Mouse (Mus musculus): ENCODE measurements at regions not wholly inside any gene's neighbourhood (a gene's known extent, or its start where the extent isn't known, plus 50 kb on each side); places are given as distances from the start of the nearest gene placed in this dataset. TPM values are rescaled to one million over a fixed set of nuclear protein-coding genes. Genes with fewer than 3 reads are reported as not detected.
"Not testable (repeated sequence)": the region's sequence is repeated elsewhere in the genome, so short reads cannot be mapped to it uniquely, and the experiment has no call there.

DNA sequence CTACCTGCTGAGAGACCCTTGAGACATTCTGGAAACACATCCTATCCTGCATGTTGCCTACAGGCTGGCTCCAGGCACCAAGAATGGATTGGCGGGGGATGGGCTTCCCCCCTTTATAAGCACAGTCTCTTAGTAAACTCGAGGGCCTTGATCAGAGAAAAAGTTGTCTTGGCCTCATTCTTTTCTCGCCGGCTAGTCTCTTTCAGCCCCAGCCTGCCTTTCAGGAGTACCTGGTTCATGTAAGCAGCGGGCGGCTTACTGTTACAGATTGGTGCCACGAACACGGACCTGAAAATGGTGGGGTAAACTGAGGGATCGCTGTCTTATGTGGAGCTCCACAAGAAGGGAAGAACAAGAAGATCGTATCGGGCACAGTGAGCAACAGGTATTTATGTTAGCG lies 67.5 kb upstream of the Lemd2 start:
- H3K27me3 ChIP-seq; H3K27ac ChIP-seq; H3K9me3 ChIP-seq; H3K4me1 ChIP-seq; H3K36me3 ChIP-seq; H3K9ac ChIP-seq; H3K4me3 ChIP-seq; H3K4me2 ChIP-seq; ATAC-seq (ENCODE audit: borderline replicate concordance, extremely low read depth, low FRiP score, low TSS enrichment): not testable (repeated sequence)
- WGBS, result 85% methylated on average over 12 of the region's 12 CpGs

DNA sequence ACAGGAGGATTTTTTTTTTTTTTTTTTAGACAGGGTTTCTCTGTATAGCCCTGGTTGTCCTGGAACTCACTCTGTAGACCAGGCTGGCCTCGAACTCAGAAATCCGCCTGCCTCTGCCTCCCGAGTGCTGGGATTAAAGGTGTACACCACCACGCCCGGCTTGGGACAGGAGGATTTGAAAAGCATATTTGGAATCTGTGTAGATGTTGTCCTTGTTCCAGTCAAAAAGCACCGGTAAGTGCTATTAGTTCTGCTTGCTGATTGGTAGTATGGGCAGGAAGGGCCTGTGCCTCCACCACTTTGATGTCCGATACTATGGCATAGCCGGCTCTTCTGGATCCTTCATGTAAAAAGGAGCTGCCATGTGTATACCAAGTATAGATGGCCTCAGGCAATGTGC lies 66.5 kb upstream of the Lemd2 start:
- H3K9ac ChIP-seq; H3K4me2 ChIP-seq; H3K27me3 ChIP-seq; H3K27ac ChIP-seq; H3K4me3 ChIP-seq; H3K4me1 ChIP-seq; H3K9me3 ChIP-seq; ATAC-seq (ENCODE audit: borderline replicate concordance, extremely low read depth, low FRiP score, low TSS enrichment); H3K36me3 ChIP-seq: not testable (repeated sequence)
- 95% methylated on average over 8 of the region's 8 CpGs for WGBS

DNA sequence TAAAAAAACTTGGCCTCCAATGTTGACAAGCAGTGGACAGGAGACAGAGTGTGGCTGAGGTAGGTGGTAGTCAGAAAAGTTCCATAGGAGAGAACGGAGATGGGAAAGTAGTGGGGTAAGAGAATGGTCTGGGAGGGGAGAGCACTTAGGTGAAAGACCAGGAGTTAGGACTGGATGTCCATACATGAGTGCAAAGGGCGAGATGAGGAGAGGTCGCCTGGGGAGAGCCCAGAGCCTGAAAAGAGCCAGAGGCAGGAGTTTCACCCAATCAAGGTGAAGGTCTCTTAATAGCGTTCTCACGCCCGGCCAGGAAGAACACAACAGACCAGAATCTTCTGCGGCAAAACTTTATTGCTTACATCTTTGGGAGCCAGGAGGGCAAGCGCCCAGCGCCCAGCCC lies 60.3 kb upstream of the Lemd2 start:
- 89% methylated on average over 8 of the region's 9 CpGs for WGBS
- H3K36me3 ChIP-seq; H3K4me1 ChIP-seq; ATAC-seq (ENCODE audit: borderline replicate concordance, extremely low read depth, low FRiP score, low TSS enrichment); H3K27ac ChIP-seq; H3K4me3 ChIP-seq; H3K9me3 ChIP-seq; H3K4me2 ChIP-seq; H3K27me3 ChIP-seq; H3K9ac ChIP-seq: not testable (repeated sequence)

DNA sequence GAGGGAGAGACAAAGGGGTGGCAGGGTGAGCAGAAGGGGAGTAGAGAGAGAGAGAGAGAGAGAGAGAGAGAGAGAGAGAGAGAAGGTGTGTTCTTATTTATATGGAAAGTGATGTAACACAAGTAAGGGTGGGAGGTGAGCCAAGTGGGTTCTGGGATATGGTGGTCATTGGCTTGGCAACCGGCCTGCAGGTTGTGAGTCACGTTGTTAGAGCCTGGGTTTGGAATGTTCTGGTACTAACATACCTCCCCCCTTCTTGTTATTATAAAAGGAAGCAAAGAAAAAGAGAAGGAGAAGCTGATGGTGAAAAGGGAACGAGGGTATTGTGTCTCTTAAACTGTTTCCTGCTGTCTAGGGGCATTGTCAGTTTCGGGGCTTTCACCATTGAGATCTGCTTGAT lies 58.3 kb upstream of the Lemd2 start:
- Histone ChIP-seq H3K27me3 (no peaks in the 10 kb centered on the region), H3K27ac (no peak overlapping the region), H3K9ac (no peak overlapping the region), H3K9me3 (no peaks in the 10 kb centered on the region), H3K36me3 (no peaks in the 10 kb centered on the region), H3K4me2 (no peak overlapping the region), H3K4me3 (no peak overlapping the region), H3K4me1 (no peaks in the 10 kb centered on the region)
- no peak for ATAC-seq (ENCODE audit: borderline replicate concordance, extremely low read depth, low FRiP score, low TSS enrichment)
- 68% methylated on average over 4 of the region's 4 CpGs for WGBS

DNA sequence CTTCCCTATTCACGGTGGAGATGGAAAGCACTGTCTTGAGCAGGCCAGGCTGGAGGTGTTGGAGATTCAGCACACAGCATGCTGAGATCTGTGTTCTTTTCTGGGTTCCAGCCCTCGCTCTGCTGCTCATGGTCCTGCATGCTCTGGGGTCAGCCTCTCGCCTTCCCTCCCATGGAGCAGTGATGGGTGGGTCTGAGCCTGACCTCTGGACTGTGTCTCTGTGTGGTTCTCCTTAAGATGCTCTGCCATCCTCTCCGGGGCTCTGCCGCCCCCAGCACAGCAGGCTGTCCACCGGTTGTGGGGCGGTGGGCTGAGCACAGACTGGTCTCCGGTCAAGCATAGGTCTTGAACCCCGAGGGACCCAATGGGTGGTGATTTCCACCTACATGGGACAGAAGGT lies 57.7 kb upstream of the Lemd2 start:
- Histone ChIP-seq H3K4me2 (no peak overlapping the region), H3K9ac (no peak overlapping the region), H3K27me3 (no peaks in the 10 kb centered on the region), H3K27ac (no peak overlapping the region), H3K9me3 (no peaks in the 10 kb centered on the region), H3K4me3 (no peak overlapping the region), H3K36me3 (no peaks in the 10 kb centered on the region), H3K4me1 (no peaks in the 10 kb centered on the region)
- ATAC-seq (ENCODE audit: borderline replicate concordance, extremely low read depth, low FRiP score, low TSS enrichment), result no peak
- WGBS, result 84% methylated on average over 9 of the region's 9 CpGs

DNA sequence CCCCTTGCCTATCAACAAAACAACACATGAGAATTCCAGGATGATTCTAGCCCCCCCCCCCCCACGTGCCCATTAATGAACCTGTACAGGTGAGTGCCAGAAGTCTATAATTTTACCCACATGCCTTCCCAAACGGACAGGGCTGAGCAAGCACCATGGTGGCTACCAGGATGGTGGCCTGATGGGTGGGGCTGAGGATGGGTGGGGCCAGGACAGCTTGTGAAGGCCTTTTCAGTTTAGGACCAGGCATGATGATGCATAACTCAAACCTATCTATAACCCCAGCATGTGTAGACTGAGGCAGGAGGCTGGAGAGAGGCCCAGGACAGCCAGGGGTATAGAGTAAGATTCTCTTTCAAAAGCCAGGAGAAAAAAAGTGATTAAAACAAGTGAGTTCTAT lies 57.0 kb upstream of the Lemd2 start:
- no peaks in the 10 kb centered on the region for H3K36me3 ChIP-seq
- ATAC-seq (ENCODE audit: borderline replicate concordance, extremely low read depth, low FRiP score, low TSS enrichment), result no peak
- no peak overlapping the region for H3K4me3 ChIP-seq
- no peak overlapping the region for H3K27ac ChIP-seq
- no peak overlapping the region for H3K4me2 ChIP-seq
- no peaks in the 10 kb centered on the region for H3K4me1 ChIP-seq
- H3K9me3 ChIP-seq, result no peaks in the 10 kb centered on the region
- no peaks in the 10 kb centered on the region for H3K27me3 ChIP-seq
- H3K9ac ChIP-seq, result no peak overlapping the region
- WGBS, result 57% methylated on average over 2 of the region's 2 CpGs

DNA sequence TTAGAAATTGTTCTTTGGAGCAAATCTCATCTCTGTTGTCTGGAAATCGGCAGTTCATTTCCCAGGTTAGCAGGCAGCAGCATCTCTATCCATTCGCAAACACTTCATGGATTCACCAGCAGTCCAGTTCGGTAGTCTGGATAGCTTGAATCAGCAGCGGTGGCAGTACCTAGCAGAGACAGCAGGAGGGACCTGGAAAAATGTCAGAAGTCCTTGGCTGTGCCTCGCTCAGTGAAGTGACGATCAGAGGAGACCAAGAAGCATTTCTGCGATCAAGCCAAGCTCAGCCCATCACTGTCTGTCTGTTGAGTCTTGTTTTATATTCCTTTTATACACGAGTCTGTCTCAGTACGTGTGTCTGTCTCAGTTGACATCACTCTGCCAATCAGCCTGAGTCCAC lies 55.8 kb upstream of the Lemd2 start:
- Histone ChIP-seq H3K27me3 (0 out of 2 replicates have a peak, but pooled peaks cover 4% of the 10 kb centered on the region), H3K36me3 (no peaks in the 10 kb centered on the region), H3K9me3 (no peaks in the 10 kb centered on the region), H3K4me2 (no peak overlapping the region), H3K4me3 (no peak overlapping the region), H3K4me1 (no peaks in the 10 kb centered on the region), H3K9ac (no peak overlapping the region), H3K27ac (no peak overlapping the region)
- no peak for ATAC-seq (ENCODE audit: borderline replicate concordance, extremely low read depth, low FRiP score, low TSS enrichment)
- 85% methylated on average over 9 of the region's 9 CpGs for WGBS

DNA sequence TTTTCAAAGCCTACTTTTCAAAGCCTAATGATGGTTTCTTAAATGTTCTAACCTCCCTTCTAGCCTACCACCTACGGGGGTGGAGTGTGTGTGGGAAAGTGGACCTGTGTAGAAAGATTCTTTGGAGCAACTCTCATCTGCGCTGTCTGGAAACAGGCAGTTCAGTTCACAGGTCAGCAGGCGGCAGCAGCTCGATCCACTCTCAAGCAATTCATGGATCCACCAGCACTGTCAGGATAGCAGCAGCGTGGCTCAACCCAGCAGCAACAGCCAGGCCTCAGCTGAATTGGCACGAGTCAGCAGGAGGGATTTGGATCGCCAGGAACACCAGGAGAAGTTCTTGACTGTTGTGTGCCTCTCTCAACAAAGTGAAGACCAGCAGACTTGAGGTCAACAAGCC lies 53.1 kb upstream of the Lemd2 start:
- Histone ChIP-seq H3K27me3 (0 out of 2 replicates have a peak, but pooled peaks cover 4% of the 10 kb centered on the region), H3K36me3 (no peaks in the 10 kb centered on the region), H3K27ac (no peak overlapping the region), H3K4me3 (no peak overlapping the region), H3K4me2 (no peak overlapping the region), H3K9me3 (no peaks in the 10 kb centered on the region), H3K9ac (no peak overlapping the region), H3K4me1 (no peaks in the 10 kb centered on the region)
- no peak for ATAC-seq (ENCODE audit: borderline replicate concordance, extremely low read depth, low FRiP score, low TSS enrichment)
- WGBS, result 33% methylated on average over 7 of the region's 7 CpGs

DNA sequence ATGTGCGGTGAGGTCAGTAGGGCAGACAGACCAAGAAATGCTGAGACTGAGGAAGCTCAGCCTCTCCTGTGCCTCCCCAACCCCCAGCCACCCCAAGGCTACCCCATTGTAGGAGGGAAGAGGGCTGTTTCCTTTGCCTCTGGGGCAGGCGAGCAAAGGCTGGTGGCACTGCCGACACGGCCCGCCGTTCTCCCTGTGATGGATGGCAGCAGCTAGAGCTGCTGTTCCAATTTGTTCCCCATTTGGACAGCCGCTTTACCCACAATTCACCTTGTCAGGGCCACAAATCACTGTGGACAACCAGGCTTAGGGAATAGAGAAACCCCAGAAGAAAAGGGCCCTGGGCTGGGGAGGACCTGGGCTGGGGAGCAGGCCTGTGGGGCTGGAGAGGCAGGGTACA lies 51.5 kb upstream of the Lemd2 start:
- WGBS, result 46% methylated on average over 7 of the region's 7 CpGs
- Histone ChIP-seq H3K27ac (no peak overlapping the region), H3K9me3 (no peaks in the 10 kb centered on the region), H3K36me3 (no peaks in the 10 kb centered on the region), H3K4me1 (no peaks in the 10 kb centered on the region), H3K9ac (no peak overlapping the region), H3K4me2 (no peak overlapping the region), H3K4me3 (no peak overlapping the region), H3K27me3 (0 out of 2 replicates have a peak, but pooled peaks cover 4% of the 10 kb centered on the region)
- no peak for ATAC-seq (ENCODE audit: borderline replicate concordance, extremely low read depth, low FRiP score, low TSS enrichment)

Small RNA genes in the stretch of these regions (microRNA-seq; reads per million reads assigned to microRNA genes)
- gene Mir7214, result not detected
- not detected for gene Mir7216
- gene Mir7217, result not detected
- gene Mir7218, result not detected
